Mouse (Mus musculus): ENCODE measurements around the gene Ptprb.

The Ptprb gene

DNA sequence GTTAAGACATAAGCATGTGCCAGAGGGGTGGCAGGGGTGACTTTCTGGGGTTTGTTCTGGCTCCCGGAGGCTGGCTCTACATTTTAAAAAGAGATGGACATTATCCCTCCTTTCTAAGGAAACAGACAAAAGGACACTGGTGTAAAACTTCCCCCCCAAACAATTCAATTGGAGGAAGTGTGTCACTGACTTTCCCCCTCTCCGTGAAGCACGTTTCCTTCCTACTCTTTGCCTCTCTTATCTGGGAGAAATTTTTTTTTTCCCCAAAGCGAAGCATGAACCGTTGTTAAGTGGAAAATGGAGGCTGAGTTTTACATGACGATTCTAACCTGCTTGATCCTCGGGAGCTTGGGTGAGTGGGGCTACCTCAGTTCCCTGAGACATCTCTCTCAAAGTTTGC lies at the start of gene Ptprb:
TSS of gene Ptprb (plus strand) at position 244 of the 400 bp plus-strand sequence.
- no peak for DNase-seq

DNA sequence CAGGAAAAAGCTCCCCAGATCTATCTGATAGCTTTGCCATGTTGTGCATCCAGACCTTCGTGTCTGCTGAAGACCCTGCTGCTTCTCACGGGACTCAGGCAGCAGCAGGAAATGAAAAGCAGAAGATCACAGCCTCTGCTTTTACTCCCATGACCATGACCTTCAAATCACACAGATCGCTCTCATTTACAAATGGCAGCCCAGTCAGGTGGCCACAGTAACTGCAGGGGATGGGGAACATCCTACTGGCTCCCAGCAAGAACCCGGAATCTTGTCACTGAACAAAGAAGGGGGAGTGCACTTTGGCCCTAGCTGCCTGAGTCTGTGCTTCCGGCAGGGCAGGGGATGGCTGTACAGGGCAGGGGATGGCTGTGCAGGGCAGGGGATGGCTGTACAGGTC lies 40.0 kb upstream of the Ptprb start:
- no peak for DNase-seq

DNA sequence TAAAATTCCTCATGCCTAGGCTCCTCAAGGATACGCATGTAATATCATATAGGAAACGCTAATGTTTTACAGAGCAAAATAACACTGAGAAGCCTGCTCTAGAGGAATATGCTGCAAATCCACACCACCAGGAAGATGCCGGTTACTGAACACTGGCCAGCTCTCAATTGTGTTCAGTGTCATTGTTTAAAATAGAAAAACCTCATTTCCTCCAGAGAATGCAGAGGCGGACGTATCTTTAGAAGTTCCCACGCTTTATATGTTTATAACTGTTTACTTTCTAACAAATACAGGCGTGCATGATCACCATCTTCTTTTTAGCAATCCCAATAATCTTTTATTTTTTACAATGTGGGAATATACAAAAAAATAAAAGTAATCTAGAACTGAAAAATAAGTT lies 33.1 kb upstream of the Ptprb start:
- DNase-seq, result no peak

DNA sequence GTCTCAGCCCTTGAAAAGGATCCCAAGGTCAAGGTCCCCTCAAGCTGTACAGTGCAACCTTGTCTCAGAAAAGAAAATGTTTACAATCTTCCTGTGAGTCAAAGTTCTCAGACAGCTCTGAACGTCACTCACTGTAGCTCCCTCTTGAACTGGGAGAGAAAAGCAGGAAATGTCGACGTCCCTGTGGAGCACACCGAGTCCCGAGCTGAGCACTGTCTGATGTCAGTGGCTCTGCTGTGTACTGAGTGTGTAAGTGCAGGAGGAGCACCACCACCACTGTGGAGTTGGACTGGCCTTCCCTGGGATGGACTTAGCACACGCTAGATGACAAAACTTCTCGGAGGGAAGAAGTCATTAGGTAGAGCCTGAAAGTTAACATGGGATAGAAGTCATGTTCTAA lies 31.9 kb upstream of the Ptprb start:
- no peak for DNase-seq

DNA sequence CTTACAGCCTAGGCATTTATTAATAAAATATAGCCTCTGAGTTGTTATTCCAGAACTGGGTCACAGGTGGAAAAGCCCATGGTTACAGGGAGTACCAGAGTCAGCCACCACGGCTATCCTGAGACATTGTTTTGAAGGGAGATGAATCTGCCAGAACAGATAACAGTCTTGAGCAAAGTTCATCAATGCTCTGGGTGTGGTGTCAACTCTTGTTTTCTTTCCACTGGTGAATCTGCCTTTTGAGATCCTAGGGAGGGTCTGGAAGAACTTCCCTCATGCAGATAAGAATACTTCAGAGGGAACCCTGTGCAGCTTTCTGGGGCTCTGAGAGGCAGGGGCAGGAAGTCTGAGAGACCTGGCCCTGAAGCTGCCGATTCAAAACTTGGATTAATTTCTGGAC lies 29.7 kb upstream of the Ptprb start:
- DNase-seq, result no peak

DNA sequence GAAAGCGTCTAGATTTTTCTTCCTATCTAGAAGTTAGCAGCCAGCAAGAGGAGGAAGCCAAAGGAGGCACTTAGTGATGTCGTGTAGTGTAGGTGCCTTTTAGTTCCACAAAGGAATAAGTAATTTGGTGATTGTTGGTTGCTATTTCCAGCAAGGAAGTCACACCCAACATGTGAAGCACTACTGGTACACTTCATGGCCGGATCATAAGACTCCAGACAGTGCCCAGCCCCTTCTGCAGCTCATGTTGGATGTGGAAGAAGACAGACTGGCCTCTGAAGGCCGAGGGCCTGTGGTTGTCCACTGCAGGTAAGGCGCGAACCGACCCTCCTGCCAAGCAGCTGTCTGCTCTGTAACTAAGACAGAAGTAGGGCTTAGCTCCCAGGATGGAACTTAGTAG lies 22.7 kb upstream of the Ptprb start:
- no peak for DNase-seq

DNA sequence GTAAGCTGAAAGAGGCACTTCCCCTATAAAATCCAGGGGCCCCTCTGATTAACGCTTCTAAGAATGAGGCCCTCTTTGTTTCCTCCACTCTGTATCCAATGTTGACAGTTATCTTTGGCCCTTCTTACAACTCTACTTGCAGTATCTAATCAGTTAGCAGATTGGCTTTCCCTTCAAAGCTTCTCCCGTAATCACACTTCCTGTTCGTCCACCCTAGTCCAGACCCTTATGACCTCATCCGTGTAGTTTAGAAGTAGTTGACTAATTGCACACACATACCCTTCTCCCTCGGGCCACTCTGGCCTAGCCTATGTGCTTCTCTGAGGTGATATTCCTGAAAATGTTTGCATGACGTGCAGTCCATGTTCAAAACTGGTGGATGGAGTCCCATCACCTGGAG lies 21.4 kb upstream of the Ptprb start:
- no peak for DNase-seq

DNA sequence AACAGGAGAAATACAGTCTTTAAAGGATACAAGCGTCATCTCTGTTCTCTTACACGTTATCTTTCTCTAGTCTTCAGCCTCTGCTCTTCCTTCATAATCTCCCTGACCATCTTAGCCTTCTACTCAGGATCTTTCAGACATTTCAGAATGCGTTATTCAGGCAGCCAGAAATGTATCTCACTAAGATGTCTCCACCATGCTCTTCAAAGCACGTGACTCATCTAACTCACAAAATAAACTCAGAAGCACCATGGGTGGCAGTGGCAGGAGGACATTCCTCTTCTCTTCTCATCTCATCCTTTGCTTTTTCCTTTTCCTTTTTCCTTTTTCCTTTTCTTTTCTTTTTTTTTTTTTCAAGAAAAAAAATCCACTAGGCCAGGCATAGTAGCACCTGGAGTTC lies 16.0 kb upstream of the Ptprb start:
- DNase-seq, result no peak

DNA sequence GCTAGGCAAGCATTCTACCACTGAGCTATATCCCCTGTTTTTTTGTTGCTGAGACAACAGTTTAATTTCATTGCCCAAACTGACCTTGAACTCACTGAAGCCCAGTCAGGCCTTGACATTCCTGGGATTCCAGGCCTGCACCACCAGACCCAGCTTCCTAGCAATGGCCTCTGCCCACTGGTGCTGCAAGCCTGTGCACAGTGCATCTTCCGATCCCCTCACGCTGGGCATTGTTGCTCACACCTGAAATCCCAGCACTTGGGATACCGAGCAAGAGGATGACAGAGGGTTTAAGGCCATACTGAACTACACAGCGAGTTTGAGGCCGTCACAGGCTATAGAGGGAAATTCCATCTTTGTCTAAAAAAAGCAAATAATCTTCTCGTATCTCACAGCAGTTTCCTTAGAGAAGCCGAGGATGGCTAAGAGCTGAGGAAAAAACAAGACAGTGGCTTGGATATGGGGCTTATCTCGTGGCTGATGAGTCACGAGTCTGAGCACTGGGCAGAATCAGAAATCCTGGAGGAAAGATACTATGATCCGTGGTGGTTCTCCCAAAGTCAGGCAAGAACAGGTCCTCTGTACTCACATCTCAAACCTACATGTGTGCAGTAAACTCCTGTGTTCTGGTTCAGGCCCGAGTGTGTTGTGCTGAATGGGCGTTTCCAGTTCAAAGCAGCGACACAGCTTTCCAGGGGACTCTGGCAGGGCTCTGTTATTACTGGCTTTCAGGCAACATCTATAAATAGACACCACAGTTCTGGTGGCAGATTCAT lies 14.5 kb upstream of the Ptprb start:
- DNase-seq, result no peak

DNA sequence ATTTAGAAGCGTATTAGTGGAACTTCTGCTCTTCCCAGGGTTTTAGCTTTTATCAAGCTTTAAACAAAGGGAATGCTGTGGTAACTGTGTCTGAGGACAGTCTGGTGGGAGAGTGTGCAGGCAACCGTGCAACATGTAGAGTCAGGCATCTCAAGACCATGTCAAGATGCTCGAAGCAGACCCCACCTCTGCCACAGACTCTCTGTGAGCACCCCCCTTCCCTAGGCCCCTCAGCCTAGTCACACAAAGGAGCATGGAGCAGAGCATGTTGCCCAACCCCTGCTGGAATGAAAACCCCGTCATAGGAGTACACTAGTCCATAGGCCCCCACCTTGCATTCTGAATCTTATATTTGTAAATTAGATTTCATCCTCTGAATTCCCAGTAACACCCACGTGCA lies 13.8 kb upstream of the Ptprb start:
- DNase-seq, result no peak

DNA sequence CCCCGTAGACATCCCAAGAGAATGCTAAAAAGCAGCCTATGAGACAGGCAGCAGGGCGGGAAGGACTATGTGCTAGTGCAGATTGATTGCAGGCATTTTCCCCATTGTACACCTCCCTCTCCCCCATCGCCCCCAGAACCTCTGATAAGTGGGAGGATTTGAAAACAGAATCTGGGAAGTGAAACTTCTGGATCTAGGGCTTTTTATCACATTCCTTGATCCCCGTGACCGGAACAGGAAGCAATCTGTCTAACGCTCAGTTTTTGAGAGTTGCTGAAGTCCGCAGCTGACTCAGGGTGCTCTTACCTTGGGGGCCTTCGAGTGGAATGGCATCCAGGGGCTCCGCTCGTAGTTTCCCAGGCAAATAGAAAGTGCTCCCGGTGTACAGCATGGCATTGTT lies 10.8 kb upstream of the Ptprb start:
- no peak for DNase-seq

DNA sequence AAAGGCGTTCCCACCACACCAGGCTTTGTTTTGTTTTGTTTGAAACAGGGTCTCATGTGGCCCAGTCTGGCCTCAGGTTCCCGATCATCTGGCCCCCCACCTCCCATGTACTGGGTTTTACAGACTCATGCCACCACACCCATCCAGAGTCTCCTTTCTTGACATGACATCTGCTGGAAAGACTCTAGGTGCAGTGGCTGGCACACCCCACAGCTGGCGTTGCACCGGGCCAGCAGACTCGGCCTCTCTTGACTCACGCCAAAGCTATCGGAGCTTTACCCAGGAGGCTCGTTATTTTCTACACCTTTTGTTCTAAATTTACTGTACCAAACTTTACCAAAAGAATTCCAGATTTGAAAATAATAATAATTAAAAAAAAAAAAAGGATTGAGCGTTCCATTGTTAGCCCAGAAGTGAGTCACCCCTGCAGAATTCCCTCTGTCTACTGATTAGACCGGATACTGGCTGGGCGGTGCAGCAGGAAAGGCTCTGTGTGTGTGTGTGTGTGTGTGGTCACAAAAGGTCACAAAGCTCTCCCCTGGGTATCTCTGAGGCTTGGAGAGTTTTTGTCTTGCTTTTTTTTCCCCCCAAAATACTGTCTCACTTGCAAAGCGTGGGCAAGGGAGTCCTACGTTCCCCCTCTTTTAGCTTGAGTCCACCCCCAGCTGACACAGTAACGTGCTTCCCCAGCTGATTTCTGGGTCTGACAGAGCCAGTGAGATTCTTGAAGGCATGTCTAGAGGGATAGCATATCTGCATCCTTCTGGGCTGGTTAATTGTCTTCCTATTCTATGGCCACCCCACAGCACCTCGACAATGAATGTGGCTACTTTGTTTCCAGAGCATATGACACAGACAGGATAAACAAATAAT lies 8.5 kb upstream of the Ptprb start:
- no peak for DNase-seq

DNA sequence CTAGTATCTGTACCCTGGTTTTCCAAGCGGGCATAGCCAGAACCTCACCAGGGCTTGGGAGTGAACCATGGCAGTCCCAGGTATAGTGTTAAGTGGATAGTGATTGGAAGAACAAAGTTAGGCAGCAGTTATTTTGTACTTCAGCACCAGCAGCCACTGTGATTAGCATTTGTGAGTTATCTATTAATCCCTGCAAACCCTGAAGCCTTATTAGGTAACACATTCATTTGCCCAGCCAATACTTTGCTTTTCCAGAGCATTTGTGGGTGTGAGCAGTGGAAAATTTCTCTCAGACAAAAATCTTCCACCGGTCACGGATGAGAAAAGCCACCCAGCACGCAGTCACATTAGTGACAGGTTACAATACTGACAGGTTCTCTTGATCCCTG lies 7.9 kb upstream of the Ptprb start:
- no peak for DNase-seq

DNA sequence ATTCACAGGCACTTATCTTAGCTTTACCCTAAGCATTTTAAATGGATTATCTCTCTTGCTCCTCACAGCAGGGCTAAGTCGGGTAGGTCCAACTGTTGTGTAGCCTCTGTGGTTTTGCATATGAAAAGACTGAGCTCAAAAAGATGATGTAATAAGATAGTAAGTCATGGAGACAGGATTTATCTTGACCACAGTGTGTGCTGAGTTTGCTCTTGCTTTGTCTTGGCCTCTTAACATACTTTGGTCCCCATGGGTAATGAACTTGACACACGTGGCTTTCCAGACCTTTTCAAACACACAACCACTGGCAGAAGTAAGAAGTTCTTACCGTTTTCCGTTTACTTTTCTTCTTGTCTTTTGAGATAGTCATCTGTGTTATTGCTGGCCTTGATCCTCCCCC lies 7.0 kb upstream of the Ptprb start:
- DNase-seq, result no peak

DNA sequence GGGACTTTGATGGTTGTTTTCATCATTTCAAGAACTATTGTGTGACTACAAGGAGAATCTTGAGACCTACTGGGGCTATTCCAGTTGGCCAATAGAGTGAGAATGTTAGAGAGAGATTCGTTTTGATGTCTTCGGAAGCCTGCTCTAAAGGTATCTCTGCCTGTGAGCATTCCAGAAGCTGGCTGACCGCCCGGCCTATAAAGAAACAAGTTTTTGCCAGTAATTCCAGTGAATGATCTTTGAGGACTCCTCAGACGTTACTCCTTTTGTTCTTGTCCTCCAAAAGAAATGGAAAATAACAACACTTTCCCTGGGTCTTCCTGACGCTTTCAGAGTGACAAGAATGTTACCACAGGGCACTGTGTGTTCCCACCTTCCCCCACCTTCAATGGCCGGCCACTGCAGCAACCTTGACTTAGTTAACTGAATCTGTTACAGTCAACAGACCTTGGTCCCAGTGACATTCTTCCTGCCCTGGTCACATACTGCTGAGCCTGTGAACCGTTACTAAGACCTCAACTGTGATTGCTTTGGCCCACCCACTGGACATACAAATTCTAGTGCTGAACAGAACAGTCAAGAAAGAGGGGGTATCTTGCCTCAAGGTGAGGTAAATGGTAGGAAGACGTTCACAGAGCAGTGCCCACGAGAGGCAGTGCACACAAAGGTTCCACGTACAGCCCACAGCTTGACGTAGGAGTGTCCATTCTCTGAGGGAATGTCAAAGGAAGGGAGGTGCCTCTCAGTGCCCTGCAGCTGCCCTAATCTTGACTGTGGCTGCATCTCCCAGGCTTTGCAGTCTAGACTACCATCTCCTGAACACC lies 4.5 kb upstream of the Ptprb start:
- no peak for DNase-seq

DNA sequence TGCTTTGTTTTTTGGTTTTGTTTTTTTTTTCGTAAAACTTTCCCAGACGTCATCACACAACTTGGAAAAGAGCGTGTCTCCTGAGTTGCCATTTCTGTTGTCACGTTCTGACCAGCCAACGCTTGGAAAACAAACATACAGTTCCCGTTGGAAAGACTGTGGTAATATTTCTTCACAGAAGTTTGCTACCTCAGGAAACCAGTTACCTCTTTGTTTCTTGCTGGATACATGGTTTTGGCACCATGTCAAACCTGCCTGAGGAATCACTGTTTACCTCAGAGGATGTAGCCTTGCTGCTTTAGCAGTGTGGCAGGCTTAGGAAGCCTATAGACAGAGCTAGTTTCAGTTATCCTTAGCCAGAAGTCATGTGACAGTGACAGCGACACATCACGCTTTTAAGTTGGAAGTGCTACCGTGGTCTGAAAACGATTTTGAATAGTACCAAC lies 3.8 kb upstream of the Ptprb start:
- no peak for DNase-seq

DNA sequence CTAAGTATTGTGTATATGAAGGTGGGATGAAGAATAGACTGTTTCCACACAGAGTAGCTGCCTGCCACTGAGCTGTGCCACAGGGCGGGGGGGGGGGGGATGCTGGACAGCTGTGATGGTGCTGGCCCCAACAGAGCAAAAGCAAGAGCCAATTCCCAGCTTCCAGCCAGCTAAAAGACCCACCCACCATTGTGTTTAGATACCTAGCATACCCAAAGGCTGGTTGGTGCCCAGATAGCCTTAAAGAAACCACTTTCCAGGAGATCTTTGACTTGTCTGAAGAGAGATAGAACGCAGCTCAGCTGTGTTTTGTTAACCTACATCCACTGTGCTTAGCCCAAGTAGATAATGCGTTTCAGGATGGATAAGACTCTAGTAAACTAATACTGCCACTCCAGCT lies 3.2 kb upstream of the Ptprb start:
- no peak for DNase-seq

DNA sequence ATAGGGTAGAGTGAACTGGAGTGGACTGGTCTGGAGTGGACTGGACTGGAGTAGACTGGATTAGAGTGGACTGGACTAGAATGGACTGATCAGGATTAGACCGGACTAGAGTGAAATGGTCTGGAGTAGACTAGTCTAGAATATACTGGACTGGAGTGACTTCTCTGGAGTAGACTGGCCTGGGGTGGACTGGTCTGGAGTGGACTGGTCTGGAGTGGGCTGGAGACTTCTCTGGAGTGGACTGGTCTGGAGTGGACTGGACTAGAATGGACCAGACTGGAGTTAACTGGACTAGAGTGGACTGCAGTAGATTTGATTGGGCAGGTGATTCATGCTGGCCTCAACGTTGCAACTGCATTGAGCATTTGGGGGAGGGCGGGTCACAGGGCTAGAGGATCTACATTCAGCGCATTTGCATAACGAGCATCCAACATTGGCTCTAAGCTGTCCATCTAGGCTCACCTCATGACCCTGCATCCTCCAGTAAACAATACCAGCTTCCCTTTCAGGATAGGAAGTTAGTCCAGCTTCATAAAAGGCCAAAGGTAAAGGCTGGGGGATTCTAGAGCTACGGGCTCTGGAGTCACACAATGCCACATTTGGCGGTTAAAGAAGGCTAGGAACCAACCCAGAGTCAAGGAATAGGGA lies 11.5 kb downstream of the Ptprb start:
- no peak for DNase-seq

DNA sequence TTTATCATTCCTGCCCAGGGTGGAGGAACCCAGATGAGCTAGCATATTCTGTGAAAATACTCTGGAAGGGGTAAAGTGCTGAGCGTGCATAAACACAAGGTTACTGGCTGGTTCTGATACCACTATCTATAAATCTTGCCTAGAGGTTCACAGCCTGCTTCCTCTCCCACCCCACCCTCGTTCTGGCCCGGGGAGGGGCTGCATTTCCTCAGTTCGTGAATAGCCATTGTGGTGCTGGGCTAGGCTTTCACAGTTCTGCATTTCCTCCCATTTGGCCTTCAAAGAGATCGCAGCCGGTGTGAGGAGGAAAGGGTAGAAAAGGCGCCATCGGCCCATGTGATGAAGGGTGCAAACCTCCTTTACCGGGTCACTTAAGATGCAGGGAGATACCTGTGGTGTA lies 12.8 kb downstream of the Ptprb start:
- no peak for DNase-seq

DNA sequence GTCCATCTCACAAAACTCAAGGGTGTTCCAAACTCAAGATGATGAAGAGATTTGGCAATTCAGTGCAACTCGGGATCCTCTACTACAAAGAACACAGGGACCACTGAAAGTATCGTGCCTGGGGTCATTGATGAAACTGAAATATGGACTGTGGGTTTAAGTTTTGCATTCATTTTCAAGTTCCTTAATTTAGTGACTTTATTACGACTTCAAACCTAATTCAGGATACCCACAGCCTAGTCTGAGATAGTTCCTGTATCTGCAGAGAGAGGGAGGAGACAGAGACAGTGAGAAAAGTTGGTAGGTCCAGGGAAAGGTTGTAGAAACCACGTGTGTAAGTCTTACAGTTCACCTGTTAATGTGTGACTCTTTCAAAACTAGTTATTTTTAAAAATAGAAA lies 15.2 kb downstream of the Ptprb start:
- no peak for DNase-seq

DNA sequence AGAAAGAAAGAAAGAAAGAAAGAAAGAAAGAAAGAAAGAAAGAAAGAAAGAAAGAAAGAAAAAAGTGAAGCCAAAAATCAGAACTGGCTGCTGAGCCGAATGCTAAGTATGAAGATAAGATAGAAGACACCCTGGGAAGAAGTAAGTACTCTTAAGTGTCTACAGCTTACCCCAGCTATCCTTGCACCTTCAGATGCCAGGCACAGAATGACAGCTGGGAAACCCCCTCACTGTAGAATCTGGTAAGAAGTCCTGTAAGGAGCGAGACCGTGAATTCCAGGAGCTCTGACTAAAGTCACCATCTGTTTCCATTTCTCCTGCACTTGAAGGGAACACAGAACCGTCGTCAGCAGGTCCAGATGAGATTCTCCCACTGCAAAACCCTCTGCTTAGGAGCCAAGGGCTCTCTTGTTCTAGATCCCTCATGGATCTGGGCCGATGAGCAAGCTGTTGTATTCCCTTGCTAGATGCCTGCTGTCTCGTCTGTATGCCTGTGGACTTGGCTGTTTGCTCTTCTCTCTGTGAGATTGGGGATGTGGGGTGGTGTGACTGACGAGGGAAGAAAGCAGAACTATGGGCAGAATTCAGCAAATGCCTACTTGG lies 15.9 kb downstream of the Ptprb start:
- no peak for DNase-seq

DNA sequence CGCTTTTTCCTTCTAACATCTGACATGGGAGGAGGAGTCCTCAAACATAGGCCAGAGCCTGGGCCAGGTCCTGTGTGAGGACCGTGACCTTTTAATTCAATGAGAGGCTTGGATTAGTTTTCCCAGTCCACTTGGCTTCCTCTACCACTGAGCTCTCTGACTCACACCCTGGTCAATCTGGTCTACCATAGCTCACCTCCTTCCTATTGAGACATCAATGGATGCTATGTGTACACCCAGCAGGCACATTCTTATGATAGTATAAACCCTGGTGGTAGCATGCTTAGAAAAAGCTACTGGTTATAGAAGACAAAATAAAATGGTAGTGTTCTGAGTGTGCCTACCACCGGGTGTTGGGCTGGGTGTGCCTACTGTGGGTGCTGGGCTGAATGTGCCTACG lies 21.1 kb downstream of the Ptprb start:
- no peak for DNase-seq

Measured in cerebellum, postnatal 36 days (tissue).